Mouse (Mus musculus) myocyte (in vitro differentiated cells): ENCODE data around the gene Fabp6. TPM values are rescaled to one million over a fixed set of nuclear protein-coding genes. Genes with fewer than 3 reads are reported as not detected.

Experiments used
- H3K27me3 ChIP-seq: one replicate; pipeline ENCODE4 v1.6.1; 2011; ENCODE audit not compliant: control insufficient read depth, insufficient read depth, insufficient read length
- H3K36me3 ChIP-seq: one replicate; pipeline ENCODE4 v1.6.1; 2011; ENCODE audit not compliant: control insufficient read depth, insufficient read depth
- H3K4me2 ChIP-seq: one replicate; pipeline ENCODE4 v1.6.1; 2011; ENCODE audit warnings: low read depth, control low read depth
- H3K4me3 ChIP-seq: one replicate; pipeline ENCODE4 v1.5.1; 2011; ENCODE audit warnings: mild to moderate bottlenecking, control low read depth, moderate library complexity
- H3K79me2 ChIP-seq: one replicate; pipeline ENCODE4 v1.6.1; 2011; ENCODE audit not compliant: control insufficient read depth, insufficient read depth
- H3ac ChIP-seq: one replicate; pipeline ENCODE4 v1.6.1; 2011; ENCODE audit not compliant: control insufficient read depth, insufficient read length
- CEBPB ChIP-seq: IDR thresholded peaks from 2 replicates; pipeline ENCODE4 v1.6.1; 2011; ENCODE audit warnings: mild to moderate bottlenecking, moderate library complexity; ENCODE audit not compliant: poor library complexity, insufficient read depth, severe bottlenecking
- E2F4 ChIP-seq: IDR thresholded peaks from one replicate; pipeline ENCODE4 v1.6.1; 2011; ENCODE audit warnings: mild to moderate bottlenecking, control low read depth, moderate library complexity; ENCODE audit not compliant: insufficient read depth
- MAX ChIP-seq: IDR thresholded peaks from one replicate; pipeline ENCODE4 v1.6.1; 2011; ENCODE audit warnings: low read depth, mild to moderate bottlenecking, control low read depth
- MYOD1 ChIP-seq, 3 experiments: IDR thresholded peaks; one replicate each; pipeline ENCODE4 v1.6.1; 2011; ENCODE audit warnings: control low read depth in 2 of 3, low read depth in 2 of 3, mild to moderate bottlenecking in 2 of 3, moderate library complexity in 1 of 3; ENCODE audit not compliant: insufficient read length in 2 of 3, control insufficient read depth in 1 of 3
- MYOG ChIP-seq, 3 experiments: IDR thresholded peaks; one replicate each; pipeline ENCODE4 v1.6.1; 2011; ENCODE audit warnings: control low read depth in 2 of 3, low read depth in 2 of 3, mild to moderate bottlenecking in 2 of 3; ENCODE audit not compliant: insufficient read length in 2 of 3, control insufficient read depth in 1 of 3, insufficient read depth in 1 of 3
- POLR2A ChIP-seq: IDR thresholded peaks from one replicate; pipeline ENCODE4 v1.6.1; 2011; ENCODE audit warnings: low read depth, mild to moderate bottlenecking, control low read depth, moderate library complexity; ENCODE audit not compliant: insufficient read length
- POLR2AphosphoS2 ChIP-seq: IDR thresholded peaks from one replicate; pipeline ENCODE4 v1.6.1; 2011; ENCODE audit warnings: low read depth, control low read depth; ENCODE audit not compliant: insufficient read length
- REST ChIP-seq: IDR thresholded peaks from one replicate; pipeline ENCODE4 v1.6.1; 2011; ENCODE audit warnings: mild to moderate bottlenecking, control low read depth, moderate library complexity; ENCODE audit not compliant: insufficient read depth, insufficient read length
- SRF ChIP-seq: IDR thresholded peaks from one replicate; pipeline ENCODE4 v1.6.1; 2011; ENCODE audit warnings: low read depth; ENCODE audit not compliant: control insufficient read depth, insufficient read length
- TCF12 ChIP-seq: IDR thresholded peaks from one replicate; pipeline ENCODE4 v1.6.1; 2011; ENCODE audit warnings: mild to moderate bottlenecking, control low read depth; ENCODE audit not compliant: poor library complexity, insufficient read depth, severe bottlenecking
- TCF3 ChIP-seq: IDR thresholded peaks from one replicate; pipeline ENCODE4 v1.6.1; 2011; ENCODE audit warnings: low read depth, control low read depth; ENCODE audit not compliant: insufficient read length
- USF1 ChIP-seq: IDR thresholded peaks from one replicate; pipeline ENCODE4 v1.6.1; 2011; ENCODE audit warnings: low read depth, mild to moderate bottlenecking, control low read depth, moderate library complexity
- polyA plus RNA-seq: library from polyadenylated mRNA; unstranded; fragments of >200 nt; fragmentation: generic; extraction: Trizol; gene quantifications from one replicate; pipeline ENCODE4 v1.2.1, GENCODE M21; 2012; ENCODE audit warnings: missing spikeins

Gene Fabp6
- polyA plus RNA-seq, 1 experiment, result not detected

DNA sequence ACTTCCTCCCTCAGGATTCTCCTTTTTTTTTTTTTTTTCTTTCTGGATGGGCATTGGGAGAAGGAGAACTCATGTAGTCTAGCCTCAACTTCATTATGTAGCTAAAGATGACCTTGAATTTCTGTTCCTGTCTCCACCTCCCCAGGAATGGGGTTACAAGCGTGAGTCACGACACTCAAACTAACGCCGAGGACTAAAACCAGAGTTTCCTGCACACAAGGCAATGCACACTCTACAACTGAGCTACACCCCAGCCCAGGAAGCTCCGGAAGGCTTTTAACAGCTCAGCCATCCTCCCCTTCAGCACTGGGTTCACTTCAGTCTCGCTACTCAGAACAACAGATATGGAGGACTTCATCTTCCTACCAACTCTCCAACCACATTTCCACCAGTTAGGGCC is 3.6 kb upstream of the Fabp6 start:
- H3K4me3 ChIP-seq, result no peak overlapping the region
- no peaks in the 10 kb centered on the region for H3K36me3 ChIP-seq
- no peaks in the 10 kb centered on the region for H3K27me3 ChIP-seq
- no peak overlapping the region for H3ac ChIP-seq
- no peak for TF ChIP-seq CEBPB
- TF ChIP-seq REST, result no peak
- H3K79me2 ChIP-seq, result no peaks in the 10 kb centered on the region
- H3K4me2 ChIP-seq, result no peak overlapping the region

DNA sequence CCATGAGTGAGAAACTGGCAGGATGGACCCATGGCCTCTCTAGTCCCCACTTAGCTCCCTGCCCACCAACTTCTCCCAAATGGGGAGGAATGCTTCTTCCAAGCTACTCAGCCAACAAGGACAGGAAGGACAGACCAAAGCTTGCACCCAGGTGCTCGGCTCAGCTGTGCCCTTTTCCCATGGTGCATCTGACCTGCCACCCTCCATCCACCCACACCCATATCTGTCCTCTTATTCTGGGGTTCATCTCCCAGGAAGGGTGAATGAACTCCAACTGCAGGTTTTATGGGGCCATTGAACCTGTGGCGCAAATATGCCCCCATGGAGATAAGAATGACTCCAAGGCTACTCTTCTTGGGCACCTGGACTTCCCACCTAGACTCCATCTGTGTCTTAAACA is 2.9 kb upstream of the Fabp6 start:
- TF ChIP-seq POLR2AphosphoS2, result no peak
- no peak for TF ChIP-seq MYOG (IDR thresholded peaks at IDR 0.05; ENCODE audit: control insufficient read depth in 1 of 3, insufficient read depth in 1 of 3, insufficient read length in 2 of 3, low read depth in 2 of 3)
- no peak for TF ChIP-seq POLR2A
- TF ChIP-seq USF1, result no peak
- no peak for TF ChIP-seq CEBPB
- no peak for TF ChIP-seq REST
- no peak for TF ChIP-seq TCF3
- no peak for TF ChIP-seq TCF12
- TF ChIP-seq E2F4, result no peak
- no peak for TF ChIP-seq MYOD1 (IDR thresholded peaks at IDR 0.05; ENCODE audit: control insufficient read depth in 1 of 3, insufficient read length in 2 of 3, low read depth in 2 of 3)
- TF ChIP-seq SRF, result no peak
- no peak for TF ChIP-seq MAX
- H3K27me3 ChIP-seq, result no peaks in the 10 kb centered on the region
- no peak overlapping the region for H3K4me2 ChIP-seq
- H3K4me3 ChIP-seq, result no peak overlapping the region
- H3K79me2 ChIP-seq, result no peaks in the 10 kb centered on the region
- H3K36me3 ChIP-seq, result no peaks in the 10 kb centered on the region
- no peak overlapping the region for H3ac ChIP-seq

DNA sequence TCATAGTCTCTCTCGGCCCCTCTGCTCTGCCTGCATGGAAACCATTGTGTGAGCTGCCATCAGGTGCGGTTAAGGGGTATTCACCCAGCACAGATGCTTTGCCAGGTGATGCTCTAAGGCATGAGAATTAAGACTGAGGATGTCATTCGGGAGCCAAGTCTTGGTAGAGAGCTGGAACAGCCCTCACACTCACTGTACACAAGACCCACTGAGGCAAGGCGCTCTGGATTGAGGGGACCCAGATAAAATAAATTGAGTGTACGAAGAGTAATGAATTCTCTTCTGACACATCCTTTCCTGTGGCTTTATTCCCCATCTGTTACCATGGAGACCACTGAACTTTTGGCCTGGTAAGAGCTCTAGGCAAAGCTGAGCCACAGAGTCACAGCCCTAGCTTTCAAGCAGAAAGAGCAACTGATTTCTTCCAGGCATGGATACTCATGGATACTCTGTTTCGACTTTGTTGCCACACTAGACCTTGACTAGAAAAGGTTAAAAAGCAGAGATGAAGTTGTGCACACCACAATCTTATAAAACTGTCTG is 11.7 kb downstream of the Fabp6 start:
- H3K4me3 ChIP-seq, result no peak overlapping the region
- H3K79me2 ChIP-seq, result no peaks in the 10 kb centered on the region
- H3K27me3 ChIP-seq, result no peaks in the 10 kb centered on the region
- H3K36me3 ChIP-seq, result no peaks in the 10 kb centered on the region
- H3K4me2 ChIP-seq, result no peak overlapping the region
- no peak overlapping the region for H3ac ChIP-seq
- TF ChIP-seq SRF (no peak), MYOG (IDR thresholded peaks at IDR 0.05; ENCODE audit: control insufficient read depth in 1 of 3, insufficient read depth in 1 of 3, insufficient read length in 2 of 3, low read depth in 2 of 3) (no peak), TCF12 (no peak), CEBPB (no peak), MYOD1 (IDR thresholded peaks at IDR 0.05; ENCODE audit: control insufficient read depth in 1 of 3, insufficient read length in 2 of 3, low read depth in 2 of 3) (no peak)

DNA sequence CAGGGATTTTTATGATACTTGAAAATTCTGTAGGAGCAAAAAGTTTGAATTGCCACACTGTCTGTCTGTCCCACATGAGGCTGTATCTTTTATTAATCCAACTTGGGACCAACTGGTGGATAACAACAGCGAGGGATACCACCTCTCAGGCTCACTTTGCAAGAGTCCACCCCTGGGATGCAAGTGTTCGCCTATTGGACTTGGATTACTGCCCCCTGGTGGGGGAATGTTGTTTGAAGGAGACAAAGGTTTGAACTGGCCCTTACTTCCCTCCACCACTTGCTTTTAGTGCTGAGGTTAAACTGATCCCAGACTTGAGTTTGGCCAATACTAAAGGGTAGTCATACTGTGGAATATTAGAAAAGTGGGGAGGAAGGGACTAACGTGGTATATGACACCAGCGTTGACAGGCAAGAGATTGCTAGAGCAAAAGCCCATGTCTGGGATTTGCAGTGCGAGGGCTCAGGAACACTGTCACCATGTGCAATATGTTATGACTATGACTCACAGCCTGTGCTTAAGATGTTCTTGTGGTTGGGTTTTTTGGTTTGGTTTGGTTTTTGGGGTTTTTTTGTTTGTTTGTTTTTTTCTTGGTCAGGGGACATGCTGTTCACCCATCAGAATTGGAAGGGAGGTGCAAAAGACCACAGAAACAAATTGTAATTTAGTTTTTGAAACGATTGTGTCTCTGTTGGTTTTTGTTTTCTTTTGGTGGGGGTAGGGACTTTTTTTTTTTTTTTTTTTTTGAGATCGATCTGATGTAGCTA is 14.8 kb downstream of the Fabp6 start, which contains the start of gene 4933415A04Rik:
Gene 4933415A04Rik (plus strand): TSS at position 717 of the 767 bp plus-strand sequence.
- H3K4me2 ChIP-seq, result no peak within 1 kb of the TSS
- no peaks in the 10 kb centered on the region for H3K36me3 ChIP-seq
- H3K4me3 ChIP-seq, result no peak within 1 kb of the TSS
- H3ac ChIP-seq, result no peak within 1 kb of the TSS
- TF ChIP-seq POLR2AphosphoS2, result no peak
- TF ChIP-seq POLR2A, result no peak
- no peak for TF ChIP-seq MYOD1 (IDR thresholded peaks at IDR 0.05; ENCODE audit: control insufficient read depth in 1 of 3, insufficient read length in 2 of 3, low read depth in 2 of 3)
- H3K79me2 ChIP-seq, result no peaks in the 10 kb centered on the region
- no peaks in the 10 kb centered on the region for H3K27me3 ChIP-seq

DNA sequence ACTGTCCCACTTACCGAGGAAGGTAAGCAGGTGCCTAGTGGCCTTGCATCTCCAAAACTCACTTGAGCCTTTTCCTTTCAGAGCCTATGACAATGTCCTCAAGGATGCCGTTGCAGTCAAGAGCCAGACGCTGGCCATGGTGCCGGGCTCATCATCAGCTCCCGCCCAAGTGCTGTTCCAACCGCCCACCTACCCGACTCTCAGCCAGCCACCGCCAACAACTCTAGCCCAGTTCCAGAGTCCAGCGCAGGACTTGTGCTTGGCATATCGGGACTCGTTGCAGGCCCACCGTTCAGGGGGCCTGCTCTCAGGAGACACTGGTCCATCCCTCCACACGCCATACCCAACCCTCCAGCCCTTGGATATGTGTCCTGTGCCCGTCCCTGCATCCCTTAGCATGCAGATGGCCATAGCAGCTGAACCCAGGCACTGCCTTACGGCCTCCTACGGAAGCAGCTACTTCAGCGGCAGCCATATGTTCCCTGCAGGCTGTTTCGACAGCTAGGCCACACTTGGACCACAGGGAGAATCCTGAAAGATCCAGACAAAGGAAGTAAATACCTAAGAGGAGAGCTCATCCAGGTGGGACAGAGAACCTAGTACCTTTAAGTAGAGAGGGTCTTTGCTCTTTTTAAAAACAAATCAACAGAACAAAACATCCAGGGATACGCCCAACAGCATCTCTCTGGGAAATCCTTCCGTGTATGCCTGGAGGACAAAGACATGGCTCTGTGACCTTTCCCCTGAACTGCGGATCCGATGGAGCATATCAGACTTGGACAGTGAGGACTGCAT is 15.9 kb downstream of the Fabp6 start:
- TF ChIP-seq E2F4, result no peak
- H3K79me2 ChIP-seq, result no peaks in the 10 kb centered on the region
- no peak overlapping the region for H3K4me3 ChIP-seq
- no peaks in the 10 kb centered on the region for H3K36me3 ChIP-seq
- no peak overlapping the region for H3K4me2 ChIP-seq
- no peak overlapping the region for H3ac ChIP-seq
- no peaks in the 10 kb centered on the region for H3K27me3 ChIP-seq
